Mouse (Mus musculus): ENCODE data around the gene Srp54b.
"Not testable (repeated sequence)": the region's sequence is repeated elsewhere in the genome, so short reads cannot be mapped to it uniquely, and the experiment has no call there.

DNA sequence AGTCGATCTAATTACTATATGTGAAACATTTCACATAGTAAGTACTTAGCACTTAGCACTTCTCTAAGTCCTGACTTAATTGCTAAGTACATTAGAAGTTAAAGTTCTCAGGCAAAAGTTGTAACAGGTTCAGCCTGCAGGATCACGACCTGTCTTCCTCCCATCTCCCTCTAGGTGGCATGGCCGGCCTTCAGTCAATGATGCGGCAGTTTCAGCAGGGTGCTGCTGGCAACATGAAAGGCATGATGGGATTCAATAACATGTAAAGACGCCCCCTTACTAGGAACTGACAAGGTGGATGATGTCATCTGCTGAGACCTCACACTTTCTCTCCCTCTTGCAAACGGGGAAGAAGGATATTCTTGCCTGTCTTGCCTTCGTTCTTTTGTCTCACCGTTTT, 32.8 kb downstream of the Srp54b start:
- not testable (repeated sequence) for TF ChIP-seq CTCF (IDR thresholded peaks at IDR 0.05; ENCODE audit: extremely low read depth, insufficient read depth, insufficient read length, insufficient replicate concordance); POLR2A (IDR thresholded peaks at IDR 0.05; ENCODE audit: low read depth, low read length)
